Mouse (Mus musculus) layer of hippocampus, adult 8-10 months (tissue): ENCODE data around the gene Tek. TPM values are rescaled to one million over a fixed set of nuclear protein-coding genes. Genes with fewer than 3 reads are reported as not detected.
"Not testable (repeated sequence)": the region's sequence is repeated elsewhere in the genome, so short reads cannot be mapped to it uniquely, and the experiment has no call there.

ENCODE experiments used
- DNase-seq, 2 experiments: peaks; one replicate each; pipeline ENCODE4 v3.0.0; 2022; ENCODE audit warnings: low spot score in 2 of 2
- total RNA-seq, 4 experiments: library from RNA; stranded (reverse); gene quantifications; 2 replicates each; pipeline ENCODE4 v1.2.4; 2022

Gene Tek
- 1 to 10 TPM; 8.1 to 9.1 (median 8.2) TPM for total RNA-seq

DNA sequence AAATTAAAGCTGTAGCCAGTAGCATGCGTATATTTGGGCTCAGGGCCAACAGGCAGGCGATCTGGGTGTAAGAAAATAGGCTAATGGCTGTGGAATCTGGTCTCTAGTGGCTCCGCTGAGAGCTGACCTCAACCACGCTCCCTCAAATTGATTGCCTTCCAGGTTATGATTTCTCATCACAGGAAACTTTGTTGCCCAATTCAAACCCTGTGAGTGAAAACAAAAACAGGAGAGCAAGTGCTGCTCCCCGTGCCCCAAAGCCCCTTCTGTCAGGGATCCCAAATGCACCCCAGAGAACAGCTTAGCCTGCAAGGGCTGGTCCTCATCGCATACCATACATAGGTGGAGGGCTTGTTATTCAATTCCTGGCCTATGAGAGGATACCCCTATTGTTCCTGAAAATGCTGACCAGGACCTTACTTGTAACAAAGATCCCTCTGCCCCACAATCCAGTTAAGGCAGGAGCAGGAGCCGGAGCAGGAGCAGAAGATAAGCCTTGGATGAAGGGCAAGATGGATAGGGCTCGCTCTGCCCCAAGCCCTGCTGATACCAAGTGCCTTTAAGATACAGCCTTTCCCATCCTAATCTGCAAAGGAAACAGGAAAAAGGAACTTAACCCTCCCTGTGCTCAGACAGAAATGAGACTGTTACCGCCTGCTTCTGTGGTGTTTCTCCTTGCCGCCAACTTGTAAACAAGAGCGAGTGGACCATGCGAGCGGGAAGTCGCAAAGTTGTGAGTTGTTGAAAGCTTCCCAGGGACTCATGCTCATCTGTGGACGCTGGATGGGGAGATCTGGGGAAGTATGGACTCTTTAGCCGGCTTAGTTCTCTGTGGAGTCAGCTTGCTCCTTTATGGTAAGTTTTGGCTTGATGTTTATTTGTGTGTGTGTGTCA is at the start of gene Tek:
Gene Tek (plus strand): TSS at position 452 of the 894 bp plus-strand sequence.
- no peak for DNase-seq

DNA sequence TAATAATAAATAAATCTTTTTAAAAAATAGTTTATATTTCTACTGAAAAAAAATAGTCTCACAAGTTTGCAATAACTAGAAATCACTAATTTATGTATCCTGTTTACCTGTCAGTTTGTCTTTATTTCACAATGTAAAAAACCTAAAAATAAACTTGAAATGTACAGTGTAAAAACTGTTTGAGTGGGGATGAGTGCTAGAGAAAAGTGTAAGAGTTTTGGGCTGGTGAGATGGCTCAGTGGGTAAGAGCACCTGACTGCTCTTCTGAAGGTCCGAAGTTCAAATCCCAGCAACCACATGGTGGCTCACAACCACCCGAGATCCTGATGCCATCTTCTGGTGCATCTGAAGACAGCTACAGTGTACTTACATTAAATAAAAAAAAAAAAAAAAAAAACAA is 49.3 kb upstream of the Tek start:
- not testable (repeated sequence) for DNase-seq

DNA sequence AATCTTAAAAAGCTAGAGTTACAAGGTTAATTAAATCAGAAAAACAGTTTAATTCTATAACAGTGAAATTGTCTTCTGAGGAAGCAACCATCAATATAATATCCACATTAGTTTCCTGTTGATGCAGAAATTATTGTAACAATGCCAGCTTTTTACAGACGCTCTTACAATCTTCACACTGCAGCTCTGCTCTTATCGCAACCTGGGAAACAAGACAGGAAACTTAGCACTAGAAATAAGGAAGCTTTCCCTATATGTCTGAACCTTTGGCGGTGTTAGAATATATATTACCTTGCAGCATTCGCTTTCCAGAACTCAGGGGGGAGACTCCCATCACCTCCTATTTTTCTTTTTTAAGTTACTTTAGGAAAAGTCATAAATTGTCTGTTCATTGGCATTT is 48.0 kb upstream of the Tek start:
- no peak for DNase-seq

DNA sequence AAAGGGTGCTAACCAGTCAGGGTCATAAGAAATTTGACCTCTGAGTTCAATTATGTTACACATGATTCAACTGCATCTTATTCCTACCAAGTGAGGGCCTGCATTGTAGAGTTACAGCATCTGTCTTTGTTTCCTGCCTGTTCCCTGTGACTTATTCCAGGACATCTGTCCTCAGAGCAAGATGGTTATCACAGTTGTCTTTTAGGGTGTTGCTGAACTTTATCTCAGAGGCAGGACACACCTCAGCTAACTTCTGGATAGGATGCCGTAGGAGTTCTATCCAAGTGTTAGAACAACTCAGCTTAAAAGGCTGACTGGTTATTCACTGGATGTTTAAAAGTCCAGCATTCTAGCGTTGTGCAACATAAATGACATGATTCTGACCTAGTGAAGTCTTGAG is 46.9 kb upstream of the Tek start:
- no peak for DNase-seq

DNA sequence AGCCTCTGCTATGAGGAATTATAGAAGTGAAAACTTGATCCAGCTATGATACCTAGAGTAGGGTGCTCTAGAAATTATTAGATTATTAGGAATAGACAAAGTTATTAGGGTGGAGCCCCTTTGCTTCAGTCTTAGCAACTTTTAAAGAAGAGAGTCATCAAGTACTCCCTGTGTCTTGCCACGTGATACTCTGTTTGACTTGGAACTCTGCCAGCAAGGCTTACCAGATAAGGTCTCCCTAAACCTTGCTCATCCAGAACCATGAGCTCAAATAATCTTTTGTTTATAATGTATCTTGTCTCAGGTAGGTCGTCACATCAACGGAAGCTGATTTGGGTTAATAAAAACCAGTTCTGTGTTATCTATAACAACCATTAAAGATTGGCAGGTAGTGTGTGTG is 42.7 kb upstream of the Tek start:
- no peak for DNase-seq

DNA sequence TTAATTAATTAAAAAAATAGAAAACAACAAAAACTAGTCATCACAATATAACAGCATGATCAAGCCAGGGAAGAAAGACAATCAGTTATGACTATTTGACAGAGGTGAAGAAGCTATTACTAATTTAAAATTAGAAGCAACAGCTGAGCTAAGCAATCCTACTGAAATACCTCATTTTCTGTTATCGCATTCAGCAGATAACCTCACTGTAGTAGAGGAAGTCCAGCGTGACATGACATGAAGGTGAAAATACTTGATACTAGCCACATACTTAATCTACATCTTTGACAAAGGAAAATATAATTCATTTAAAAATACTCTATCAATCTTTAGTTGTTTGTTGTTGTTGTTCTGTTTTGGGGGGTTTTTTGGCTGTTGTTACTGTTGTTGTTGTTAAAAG is 28.1 kb upstream of the Tek start:
- DNase-seq: no peak

DNA sequence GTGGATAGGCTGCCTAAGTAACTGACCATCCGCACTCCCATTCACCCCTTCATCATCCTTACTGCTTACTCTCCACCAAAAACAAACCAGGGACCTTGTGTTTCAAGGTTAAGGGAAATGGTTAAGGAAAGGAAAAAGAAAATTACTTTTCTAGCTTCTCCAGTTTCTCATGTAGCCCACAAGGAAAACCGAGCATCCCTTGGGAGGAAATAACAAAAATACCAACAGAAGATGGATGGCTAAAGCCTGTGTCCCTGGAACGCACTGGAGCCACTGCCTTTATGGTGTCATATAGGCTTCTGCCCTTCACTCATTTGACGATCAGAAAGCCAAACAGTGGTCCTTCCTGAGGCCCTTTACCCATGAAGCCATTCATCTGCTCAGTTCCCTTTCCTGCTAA is 27.7 kb upstream of the Tek start:
- DNase-seq: no peak

DNA sequence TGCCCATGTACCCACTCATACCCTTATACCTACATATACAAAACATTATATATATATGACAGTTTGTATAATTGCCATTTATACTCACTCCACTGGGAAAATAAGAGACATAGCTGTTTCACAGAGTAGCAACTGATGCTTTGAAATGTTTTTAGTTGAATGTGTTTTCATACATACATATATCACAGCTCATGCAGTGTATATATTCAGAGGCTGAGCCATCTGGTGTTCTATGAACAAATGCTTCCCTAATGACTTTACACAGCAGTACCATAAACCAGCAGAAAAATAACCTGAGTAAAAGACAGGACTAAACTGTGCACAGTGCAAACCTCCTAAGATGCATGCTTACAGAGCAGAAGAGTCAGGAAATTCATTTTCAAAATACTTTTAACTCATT is 25.3 kb upstream of the Tek start:
- no peak for DNase-seq

DNA sequence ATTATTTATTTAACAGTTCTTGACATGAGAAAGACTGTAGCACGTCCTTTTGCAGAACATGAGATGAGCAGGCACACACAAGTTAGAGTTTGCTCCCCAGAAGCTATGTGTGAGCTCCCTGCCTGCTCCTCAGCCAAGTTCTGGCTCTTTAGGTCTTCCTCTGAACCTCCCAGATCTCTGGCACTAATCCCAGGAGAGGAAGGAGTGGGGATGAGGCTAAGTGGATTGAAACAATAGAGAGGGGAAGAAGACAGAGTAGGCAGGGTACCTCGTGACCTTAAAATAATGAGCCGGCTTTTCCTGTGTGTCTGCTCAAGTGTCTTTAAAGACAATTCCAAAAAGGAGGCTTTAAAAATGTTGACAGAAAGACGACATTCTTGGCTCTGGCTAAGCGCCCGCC is 23.9 kb upstream of the Tek start:
- no peak for DNase-seq

DNA sequence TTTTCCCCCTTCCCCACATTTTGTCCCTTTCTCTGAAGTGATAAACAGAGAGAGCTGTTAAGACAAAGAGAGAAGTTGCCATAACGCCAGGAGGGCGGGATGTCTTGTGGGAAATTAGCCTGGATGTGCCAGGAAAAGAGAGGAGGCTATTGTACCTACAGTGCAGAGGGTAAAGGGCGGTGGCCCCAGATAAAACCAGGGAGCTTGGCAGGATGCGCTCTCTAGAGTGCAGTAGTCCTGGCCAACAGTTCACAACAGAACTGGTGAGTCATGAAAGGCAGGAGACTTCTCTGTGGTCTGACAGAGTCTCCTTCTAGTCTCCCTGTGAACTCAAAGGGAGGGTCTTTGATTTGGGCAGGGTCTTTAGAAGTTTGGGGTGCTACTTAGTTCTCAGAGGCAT is 13.3 kb upstream of the Tek start:
- no peak for DNase-seq

DNA sequence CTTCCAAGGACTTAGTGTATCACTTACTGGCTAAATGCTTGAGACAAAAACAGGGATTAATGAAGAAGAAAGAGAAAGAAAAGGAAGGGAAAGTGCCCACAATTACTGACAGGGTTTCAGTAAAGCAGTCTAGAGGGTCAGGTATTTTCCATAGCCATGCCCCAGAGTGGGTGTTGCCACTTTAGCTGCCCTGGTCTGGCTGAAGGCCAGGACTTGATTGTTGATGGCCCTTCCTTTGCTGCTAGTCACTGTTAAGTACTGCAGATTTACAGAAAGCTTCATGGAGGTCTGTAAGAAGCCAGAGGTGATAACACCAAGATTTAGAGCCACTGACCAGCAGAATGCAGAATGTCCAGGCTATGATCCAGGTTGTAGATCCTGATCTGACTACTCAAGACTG is 6.4 kb upstream of the Tek start:
- DNase-seq: no peak

DNA sequence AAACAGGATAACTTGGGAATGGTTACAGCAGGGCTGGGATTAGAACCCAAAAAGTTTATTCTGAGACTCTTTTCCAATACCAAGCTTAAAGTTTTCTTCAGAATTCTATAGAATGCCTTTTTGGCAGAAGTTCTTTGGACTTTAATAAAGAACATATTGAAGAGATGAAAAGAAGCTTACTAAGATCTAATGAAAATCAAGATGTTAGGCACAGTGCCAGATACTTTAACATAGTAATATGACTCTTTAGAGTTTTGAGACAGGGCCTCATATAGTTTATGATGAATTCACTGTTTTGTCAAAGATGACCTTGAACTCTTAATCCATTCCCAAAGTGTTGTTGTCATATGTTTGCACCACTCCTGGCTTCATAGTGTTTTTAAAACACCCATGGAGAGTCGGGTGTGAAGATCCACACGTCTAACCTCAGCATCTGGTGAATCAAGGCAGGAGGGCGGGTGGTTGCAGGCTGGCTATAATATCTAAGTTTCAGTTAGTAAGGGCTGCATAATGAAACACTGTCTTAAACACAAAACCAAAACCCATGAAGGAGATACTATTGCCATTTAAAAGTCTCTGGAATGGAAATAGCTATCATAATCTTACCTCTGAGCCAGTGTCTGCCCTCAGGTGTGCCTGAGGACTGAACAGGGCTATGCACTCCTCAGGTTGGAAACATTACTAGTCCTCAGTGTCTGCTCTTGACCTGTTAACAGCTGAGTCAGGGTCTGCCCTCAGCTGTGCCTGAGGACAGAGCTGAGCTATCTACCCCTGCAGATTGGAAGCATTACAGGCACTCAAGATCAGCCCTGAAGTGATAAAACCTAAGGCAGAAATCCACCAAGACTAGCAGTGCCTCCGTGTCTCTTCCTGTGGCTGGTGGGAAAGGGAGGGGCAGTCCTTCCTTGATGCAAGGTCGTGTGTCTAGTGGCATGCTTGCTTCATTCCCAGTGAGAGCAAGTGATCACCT is 1.5 kb upstream of the Tek start:
- DNase-seq: no peak

DNA sequence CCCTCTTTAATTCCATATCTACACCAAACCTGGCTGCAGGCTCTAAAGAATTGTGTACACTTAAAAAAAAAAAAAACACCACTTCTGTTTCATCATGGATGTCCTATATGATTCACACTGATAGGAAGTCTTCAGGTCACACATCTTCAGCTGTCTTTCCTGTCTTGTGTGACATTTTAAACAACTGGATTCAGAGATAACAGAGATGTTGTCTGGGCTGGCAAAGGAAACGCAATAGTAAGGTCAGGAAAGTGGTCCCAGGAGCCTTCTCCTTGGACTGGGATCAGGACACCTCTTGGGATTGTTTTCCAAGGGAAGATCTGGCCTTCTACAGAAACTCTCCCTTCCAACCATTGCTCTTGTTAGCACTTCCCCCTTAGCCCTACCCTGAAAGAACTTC is 2.7 kb downstream of the Tek start:
- no peak for DNase-seq

DNA sequence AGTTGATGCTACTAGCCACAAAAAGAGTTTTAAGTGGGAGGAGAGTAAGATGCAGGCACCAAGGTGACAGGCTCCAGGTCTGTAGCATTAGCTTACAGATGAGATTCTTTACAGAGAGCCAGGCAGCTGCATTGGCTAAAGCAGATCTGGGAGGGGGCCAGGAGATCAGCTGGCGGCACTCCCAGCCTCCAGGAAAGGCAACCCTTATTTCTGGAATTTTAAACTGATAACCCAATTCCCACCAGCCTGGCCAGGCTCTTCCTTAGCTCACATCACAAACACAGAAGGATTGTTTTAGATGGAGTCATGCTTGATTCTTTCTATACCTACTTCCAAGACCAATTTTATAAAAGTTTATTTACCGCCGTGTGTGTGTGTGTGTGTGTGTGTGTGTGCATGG is 6.7 kb downstream of the Tek start:
- no peak for DNase-seq

DNA sequence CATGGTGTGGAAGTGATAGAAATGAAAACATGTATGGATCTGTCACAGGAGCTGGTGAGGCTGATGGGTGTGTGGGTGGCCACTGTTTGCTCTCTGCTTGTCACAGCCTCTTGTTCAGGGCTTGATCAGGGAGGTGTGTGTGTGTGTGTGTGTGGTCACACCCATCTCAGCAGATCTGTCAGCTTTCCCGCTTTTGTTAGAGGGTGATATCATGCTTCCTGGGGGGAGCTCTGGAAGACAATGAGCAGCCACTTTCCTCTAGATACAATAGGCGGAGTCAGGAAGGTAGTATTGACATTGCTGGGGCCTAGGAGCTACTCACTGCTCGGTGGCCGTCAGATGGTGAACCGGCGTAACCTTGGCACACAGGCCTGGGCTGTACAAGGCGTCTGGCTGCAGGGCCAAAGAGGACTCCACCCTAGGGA is 7.3 kb downstream of the Tek start:
- DNase-seq: no peak

DNA sequence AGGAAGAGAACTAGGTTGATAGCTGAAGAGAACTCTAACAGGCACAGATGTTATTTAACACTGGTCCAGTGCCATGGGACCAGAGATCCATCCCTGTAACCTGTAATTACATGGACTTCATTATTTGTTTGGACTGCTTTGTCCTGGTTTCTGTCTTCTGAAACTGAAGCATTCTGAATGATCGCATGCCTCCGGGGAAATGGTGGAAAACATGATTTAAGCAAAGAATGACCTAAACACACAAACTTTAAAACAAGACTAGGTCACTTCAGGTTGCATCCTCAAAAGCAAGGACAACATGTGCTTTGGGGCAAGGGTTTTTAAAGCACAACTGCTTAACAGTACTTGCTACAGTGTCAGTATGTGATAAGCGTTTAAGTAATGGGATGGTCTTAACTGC is 8.2 kb downstream of the Tek start:
- no peak for DNase-seq

DNA sequence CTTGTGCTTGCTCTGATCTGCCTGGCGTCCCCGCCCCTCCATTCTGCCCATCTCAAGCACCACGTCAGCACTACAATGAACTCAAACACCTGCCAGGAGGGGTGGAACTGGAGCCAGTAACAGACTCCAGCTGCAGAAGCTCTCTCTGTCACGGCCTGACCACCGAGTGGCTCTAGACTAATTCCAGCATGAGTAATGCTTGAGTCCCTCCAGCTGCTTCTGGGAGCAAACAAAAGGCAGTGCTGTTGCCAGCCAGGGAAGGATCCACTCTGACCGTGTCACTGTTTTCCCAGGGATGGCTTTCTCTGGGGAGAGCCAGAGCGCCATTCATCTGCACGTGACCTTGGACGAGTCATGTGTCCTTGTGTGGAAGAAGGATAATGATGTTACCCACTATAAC is 13.4 kb downstream of the Tek start:
- DNase-seq: no peak

DNA sequence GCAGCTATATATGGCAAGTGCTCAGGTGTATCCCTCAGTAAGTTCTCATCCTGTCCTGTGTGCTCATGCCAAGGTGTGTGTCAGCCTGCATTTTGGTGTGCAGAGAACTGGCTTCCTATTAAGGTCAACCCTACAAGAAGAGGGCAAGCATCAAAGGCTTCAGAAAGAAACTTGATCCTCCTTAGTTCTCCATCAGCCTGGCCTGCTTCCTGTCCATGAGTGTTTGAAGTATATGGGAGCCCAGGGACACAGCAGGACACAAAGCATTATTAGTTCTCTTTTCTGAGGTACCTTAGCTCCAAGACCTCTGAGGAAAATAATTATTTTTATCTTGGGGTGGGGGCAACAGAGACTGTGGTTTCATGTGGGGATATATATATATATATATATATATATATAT is 26.1 kb downstream of the Tek start:
- no peak for DNase-seq

DNA sequence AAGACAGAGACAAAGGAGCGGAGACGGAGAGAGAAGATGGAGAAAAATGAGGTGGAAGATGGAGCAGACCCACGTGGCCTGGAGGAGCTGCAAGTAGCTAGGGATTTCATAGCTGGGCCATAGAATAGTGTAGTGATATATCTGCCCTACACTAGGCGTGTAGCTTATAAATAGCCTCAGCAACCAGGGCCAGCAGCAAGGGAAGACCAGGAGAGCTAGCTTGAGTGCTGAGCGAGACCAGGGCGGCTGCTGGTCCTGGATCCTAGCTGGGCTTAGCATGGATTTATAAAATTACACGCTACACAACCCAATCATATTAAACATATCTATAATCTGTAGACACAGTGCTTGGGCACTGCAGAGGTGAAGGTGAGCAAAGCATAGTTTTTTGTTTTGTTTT is 27.1 kb downstream of the Tek start:
- no peak for DNase-seq

DNA sequence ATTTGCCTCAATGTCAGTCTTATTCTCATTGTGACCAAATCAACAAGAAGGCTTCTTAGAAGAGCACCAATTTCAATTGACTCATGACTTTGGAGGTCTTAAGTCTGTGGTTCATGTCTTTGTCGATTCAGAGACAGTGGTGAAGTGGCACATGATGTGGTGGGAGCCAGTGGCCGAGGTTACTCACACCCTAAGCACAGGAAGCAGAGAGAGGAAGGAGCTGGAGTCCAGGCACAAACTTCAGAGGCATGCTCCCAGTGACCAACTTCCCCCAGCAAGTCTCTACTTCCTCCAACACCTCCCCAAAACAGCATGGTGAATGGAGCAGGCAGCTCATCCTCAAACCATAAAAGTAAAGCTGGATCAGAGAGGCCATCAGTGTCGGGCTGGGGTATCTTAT is 29.5 kb downstream of the Tek start:
- no peak for DNase-seq

DNA sequence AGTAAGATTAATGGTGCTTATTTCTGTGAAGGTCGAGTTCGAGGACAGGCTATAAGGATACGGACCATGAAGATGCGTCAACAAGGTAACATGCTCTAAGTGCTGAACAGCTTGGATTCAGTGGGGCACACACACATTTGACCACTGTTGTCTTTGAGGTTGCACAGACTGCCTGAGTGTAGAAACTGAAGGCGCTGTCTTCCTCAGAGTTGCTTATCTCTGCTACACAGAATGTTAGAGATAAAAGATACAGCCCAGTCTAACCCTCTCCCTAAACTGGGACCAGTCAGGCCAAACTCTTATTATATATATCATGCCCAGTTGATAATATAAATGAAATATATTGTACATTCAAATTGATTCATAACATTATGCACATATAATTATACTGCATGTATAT is 42.0 kb downstream of the Tek start:
- DNase-seq: no peak

DNA sequence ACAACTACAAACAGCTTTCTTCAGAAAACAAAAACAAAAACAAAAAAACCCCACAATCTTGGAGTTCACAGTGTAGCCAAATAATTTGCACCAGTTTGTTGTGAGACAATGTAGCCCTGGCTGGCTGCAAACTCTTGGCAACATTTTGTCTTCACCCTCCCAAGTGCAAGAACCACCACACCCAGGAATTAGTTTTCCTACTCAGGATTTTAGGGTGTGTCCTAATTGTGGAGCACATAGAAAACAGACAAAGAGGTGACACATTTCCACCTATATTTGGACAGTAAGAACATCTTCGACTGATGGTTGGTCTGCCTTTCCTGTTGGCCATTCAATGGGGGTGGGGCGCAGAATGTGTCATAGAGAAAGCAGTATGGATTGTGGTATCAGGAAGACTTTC is 46.8 kb downstream of the Tek start:
- no peak for DNase-seq
